Mouse (Mus musculus): ENCODE measurements around the gene Trip10.

Gene Trip10

GRCm38 (mm10) chr17:57235803-57236202, 13.5 kb upstream of the Trip10 start:
- DNase-seq, result no peak

- no peak for DNase-seq
These were observed 12.1 kb upstream of the Trip10 start for GRCm38 (mm10) chr17:57237181-57237580.

- no peak for DNase-seq
These were observed 5.4 kb upstream of the Trip10 start for GRCm38 (mm10) chr17:57243650-57244370.

- DNase-seq, result no peak
These were observed 3.8 kb upstream of the Trip10 start for GRCm38 (mm10) chr17:57245311-57245929.

- peak in 1 of 2 experiments; percentile 29 for DNase-seq
These were observed 2.4 kb upstream of the Trip10 start for GRCm38 (mm10) chr17:57246663-57247392.

- peak; percentile 89 to 96 for DNase-seq
These were observed 1.7 kb upstream of the Trip10 start for GRCm38 (mm10) chr17:57247393-57248200.

- DNase-seq, result peak; percentile 87 to 93
These were observed 1.0 kb upstream of the Trip10 start, which contains the start of gene Gpr108 for GRCm38 (mm10) chr17:57248201-57248699. Gene Gpr108, minus strand, starts transcription at chr17:57248446.

- peak in 1 of 2 experiments; percentile 39 for DNase-seq
These were observed 484 bp upstream of the Trip10 start for GRCm38 (mm10) chr17:57248771-57249170.

- peak; percentile 33 to 53 for DNase-seq
These were observed 1.4 kb downstream of the Trip10 start for GRCm38 (mm10) chr17:57250461-57251160.

GRCm38 (mm10) chr17:57251431-57251830, 2.2 kb downstream of the Trip10 start:
- no peak for DNase-seq

- DNase-seq, result no peak
These were observed 4.1 kb downstream of the Trip10 start for GRCm38 (mm10) chr17:57253306-57253705.

- DNase-seq, result no peak
These were observed 6.1 kb downstream of the Trip10 start for GRCm38 (mm10) chr17:57255354-57255753.

GRCm38 (mm10) chr17:57256921-57257485, 7.7 kb downstream of the Trip10 start:
- DNase-seq, result no peak

GRCm38 (mm10) chr17:57258191-57258590, 8.9 kb downstream of the Trip10 start:
- DNase-seq, result no peak

- DNase-seq, result no peak
These were observed 10.5 kb downstream of the Trip10 start for GRCm38 (mm10) chr17:57259742-57260141.

GRCm38 (mm10) chr17:57260351-57260750, 11.1 kb downstream of the Trip10 start:
- DNase-seq, result no peak

GRCm38 (mm10) chr17:57261286-57261685, 12.0 kb downstream of the Trip10 start:
- no peak for DNase-seq

- no peak for DNase-seq
These were observed 12.5 kb downstream of the Trip10 start for GRCm38 (mm10) chr17:57261796-57262195.

GRCm38 (mm10) chr17:57262901-57263550, 13.8 kb downstream of the Trip10 start:
- no peak for DNase-seq

- peak in 1 of 2 experiments; percentile 1 for DNase-seq
These were observed 14.9 kb downstream of the Trip10 start for GRCm38 (mm10) chr17:57264164-57264563.

All from cerebellum, adult 18-20 months (tissue).